Mouse (Mus musculus) G1E (cell line): ENCODE results near the gene Trap1a.

Experiments
- CTCF ChIP-seq: IDR thresholded peaks from 2 replicates; pipeline ENCODE4 v1.5.1; 2012; ENCODE audit warnings: low read depth, low read length, inconsistent platforms, mixed read lengths
- GATA1 ChIP-seq: IDR thresholded peaks from 2 replicates; pipeline ENCODE4 v1.6.1; 2012; ENCODE audit warnings: borderline replicate concordance, low read length, inconsistent platforms, mixed read lengths
- GATA2 ChIP-seq: IDR thresholded peaks from 2 replicates; pipeline ENCODE4 v1.6.1; 2012; ENCODE audit warnings: low read depth, low read length, inconsistent platforms, borderline replicate concordance
- POLR2AphosphoS5 ChIP-seq: IDR thresholded peaks from 2 replicates; pipeline ENCODE4 v1.6.1; 2012; ENCODE audit warnings: low read depth, low read length, inconsistent platforms; ENCODE audit not compliant: insufficient replicate concordance
- TAL1 ChIP-seq: conservative IDR thresholded peaks from 2 replicates; pipeline ENCODE4 v1.6.1; 2012; ENCODE audit warnings: low read depth, low read length, inconsistent platforms, mixed read lengths

DNA sequence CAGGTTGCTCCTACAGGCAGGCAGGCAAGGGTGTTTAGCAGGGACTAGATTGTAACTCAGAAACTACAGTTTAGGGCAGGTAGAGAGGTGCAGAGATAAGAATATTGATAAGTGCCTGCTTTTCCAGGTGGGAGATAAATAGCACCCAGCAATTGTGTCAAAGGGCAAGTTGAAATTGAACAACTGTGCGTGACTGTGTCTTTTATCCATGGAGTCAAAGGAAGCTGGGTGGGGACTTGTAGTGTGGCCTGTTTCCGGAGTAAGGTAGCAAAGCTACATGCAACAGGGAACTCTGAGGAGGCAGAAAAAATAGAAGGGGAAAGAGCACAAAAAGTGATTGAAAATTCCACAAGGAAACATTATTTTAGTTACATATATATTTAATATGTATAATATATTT is 40.4 kb upstream of the Trap1a start:
- no peak for TF ChIP-seq CTCF
- TF ChIP-seq GATA1: no peak
- TF ChIP-seq POLR2AphosphoS5: no peak
- TF ChIP-seq TAL1: no peak
- no peak for TF ChIP-seq GATA2
